Mouse (Mus musculus) CH12.LX (cell line): ENCODE results near the gene Wnt9b. TPM values are rescaled to one million over a fixed set of nuclear protein-coding genes. Genes with fewer than 3 reads are reported as not detected.

Experiments
- DNase-seq: peaks from one replicate; pipeline ENCODE4 v3.0.0-alpha.2; 2013; ENCODE audit errors: extremely low read depth
- H3K27ac ChIP-seq: 2 replicates; pipeline ENCODE4 v1.5.1; 2012; ENCODE audit warnings: low read depth, mild to moderate bottlenecking, control low read depth, moderate library complexity; ENCODE audit not compliant: insufficient read depth
- H3K27me3 ChIP-seq: replicated peaks from 2 replicates; pipeline ENCODE3; 2012; ENCODE audit warnings: inconsistent platforms
- H3K36me3 ChIP-seq, 2 experiments: replicated peaks in 1 of 2; 2 replicates each; pipeline versions ENCODE3 to v1.6.1; 2012; ENCODE audit warnings: inconsistent platforms in 1 of 2, low read length in 1 of 2, mild to moderate bottlenecking in 1 of 2, mixed read lengths in 1 of 2, moderate library complexity in 1 of 2; ENCODE audit not compliant: control insufficient read depth in 1 of 2, insufficient read depth in 1 of 2
- H3K4me1 ChIP-seq, 2 experiments: 2 replicates each; pipeline ENCODE4 v1.6.1; 2012; ENCODE audit warnings: inconsistent platforms in 1 of 2, moderate library complexity in 1 of 2; ENCODE audit not compliant: insufficient read depth in 2 of 2, control insufficient read depth in 1 of 2
- H3K4me2 ChIP-seq: 2 replicates; pipeline ENCODE4 v1.6.1; 2012; ENCODE audit warnings: low read depth, mild to moderate bottlenecking, control low read depth; ENCODE audit not compliant: poor library complexity, insufficient read depth, severe bottlenecking
- H3K4me3 ChIP-seq, 3 experiments: fragments of 150-350 bp in 1 of 3; sonication (generic) in 1 of 3; replicated peaks in 1 of 3; 2 replicates each; pipeline versions ENCODE3 to v1.5.1; 2011 to 2012; ENCODE audit warnings: low read depth in 2 of 3, low read length in 2 of 3, mild to moderate bottlenecking in 2 of 3, moderate library complexity in 2 of 3, control low read depth in 1 of 3, improper control_type of control experiment in 1 of 3, inconsistent platforms in 1 of 3, mixed read lengths in 1 of 3; ENCODE audit not compliant: poor library complexity in 1 of 3
- H3K79me2 ChIP-seq: replicated peaks from 2 replicates; pipeline ENCODE4 v1.6.1; 2012; ENCODE audit warnings: mild to moderate bottlenecking, moderate library complexity; ENCODE audit not compliant: control insufficient read depth, poor library complexity, insufficient read depth, severe bottlenecking; ENCODE audit errors: extremely low read depth
- H3K9ac ChIP-seq: 2 replicates; pipeline ENCODE4 v1.6.1; 2012; ENCODE audit warnings: low read depth, mild to moderate bottlenecking, control low read depth, moderate library complexity; ENCODE audit not compliant: insufficient read depth
- H3K9me3 ChIP-seq: replicated peaks from 2 replicates; pipeline ENCODE3; 2012; ENCODE audit warnings: low read length, inconsistent platforms, mixed read lengths
- CHD1 ChIP-seq: IDR thresholded peaks from 2 replicates; pipeline ENCODE4 v1.6.1; 2012; ENCODE audit warnings: low read depth, low read length, improper control_type of control experiment, inconsistent platforms
- CHD2 ChIP-seq: IDR thresholded peaks from 2 replicates; pipeline ENCODE4 v1.6.1; 2011; ENCODE audit warnings: low read length, improper control_type of control experiment
- CTCF ChIP-seq, 2 experiments: IDR thresholded peaks in 1 of 2; conservative IDR thresholded peaks in 1 of 2; 2 replicates each; pipeline ENCODE4 v1.5.1; 2011 to 2012; ENCODE audit warnings: low read depth in 2 of 2, low read length in 2 of 2, improper control_type of control experiment in 1 of 2, inconsistent platforms in 1 of 2, mild to moderate bottlenecking in 1 of 2, moderate library complexity in 1 of 2
- E2F4 ChIP-seq: IDR thresholded peaks from 2 replicates; pipeline ENCODE4 v1.6.1; 2011; ENCODE audit warnings: low read depth, low read length, improper control_type of control experiment; ENCODE audit not compliant: insufficient replicate concordance
- ELF1 ChIP-seq: IDR thresholded peaks from 2 replicates; pipeline ENCODE4 v1.6.1; 2014; ENCODE audit warnings: low read depth, mild to moderate bottlenecking, inconsistent platforms, low read length, improper control_type of control experiment
- IRF4 ChIP-seq: IDR thresholded peaks from 2 replicates; pipeline ENCODE4 v1.6.1; 2014; ENCODE audit warnings: low read depth, mild to moderate bottlenecking, inconsistent platforms, low read length, improper control_type of control experiment
- KAT2A ChIP-seq: IDR thresholded peaks from 2 replicates; pipeline ENCODE4 v1.6.1; 2012; ENCODE audit warnings: low read length, improper control_type of control experiment, inconsistent platforms; ENCODE audit not compliant: insufficient replicate concordance
- MAFK ChIP-seq: IDR thresholded peaks from 2 replicates; pipeline ENCODE4 v1.6.1; 2011; ENCODE audit warnings: low read length, improper control_type of control experiment; ENCODE audit not compliant: insufficient replicate concordance
- MEF2A ChIP-seq: IDR thresholded peaks from 2 replicates; pipeline ENCODE4 v1.6.1; 2014; ENCODE audit warnings: low read depth, mild to moderate bottlenecking, inconsistent platforms, low read length, improper control_type of control experiment, borderline replicate concordance
- MXI1 ChIP-seq: IDR thresholded peaks from 2 replicates; pipeline ENCODE4 v1.6.1; 2011; ENCODE audit warnings: mild to moderate bottlenecking, low read depth, low read length, improper control_type of control experiment
- MYC ChIP-seq: IDR thresholded peaks from 2 replicates; pipeline ENCODE4 v1.6.1; 2011; ENCODE audit warnings: low read depth, mild to moderate bottlenecking, improper control_type of control experiment, low read length
- PAX5 ChIP-seq: IDR thresholded peaks from 2 replicates; pipeline ENCODE4 v1.6.1; 2012; ENCODE audit warnings: low read length, inconsistent platforms, mixed read lengths
- POLR2A ChIP-seq: IDR thresholded peaks from 2 replicates; pipeline ENCODE4 v1.6.1; 2011; ENCODE audit warnings: low read depth, mild to moderate bottlenecking, improper control_type of control experiment, low read length
- POLR2AphosphoS2 ChIP-seq: IDR thresholded peaks from 2 replicates; pipeline ENCODE4 v1.6.1; 2011; ENCODE audit warnings: low read depth, low read length, improper control_type of control experiment
- SIN3A ChIP-seq: IDR thresholded peaks from 2 replicates; pipeline ENCODE4 v1.6.1; 2012; ENCODE audit warnings: low read length, improper control_type of control experiment, inconsistent platforms
- UBTF ChIP-seq: IDR thresholded peaks from 2 replicates; pipeline ENCODE4 v1.6.1; 2012; ENCODE audit warnings: low read depth, mild to moderate bottlenecking, inconsistent platforms, low read length, improper control_type of control experiment, moderate library complexity
- USF2 ChIP-seq: conservative IDR thresholded peaks from 2 replicates; pipeline ENCODE4 v1.6.1; 2011; ENCODE audit warnings: low read depth, low read length, improper control_type of control experiment
- ZC3H11A ChIP-seq: IDR thresholded peaks from 2 replicates; pipeline ENCODE4 v1.6.1; 2012; ENCODE audit warnings: low read depth, mild to moderate bottlenecking, inconsistent platforms, low read length, improper control_type of control experiment
- ZMIZ1 ChIP-seq: IDR thresholded peaks from 2 replicates; pipeline ENCODE4 v1.6.1; 2012; ENCODE audit warnings: low read depth, mild to moderate bottlenecking, inconsistent platforms, low read length, improper control_type of control experiment
- dilution Hi-C: fragments of 300-500 bp; cut with MboI; formaldehyde crosslinking; loops from 2 replicates; pipeline ENCODE4 v1.14.3; 2020; ENCODE audit warnings: low sequenced_read_pairs; ENCODE audit not compliant: extremely low pct_unique_long_range_greater_than_20kb, extremely low pct_ligation_motif_present
- in situ Hi-C: fragments of 300-500 bp; cut with MboI; formaldehyde crosslinking; loops from 3 replicates; pipeline ENCODE4 v1.14.3; 2019; ENCODE audit warnings: low sequenced_read_pairs, low pct_ligation_motif_present, low pct_unique_long_range_greater_than_20kb, mixed read lengths
- polyA plus RNA-seq: library from polyadenylated mRNA; unstranded; fragments of >175 nt; gene quantifications from 2 replicates; pipeline ENCODE4 v1.2.1, GENCODE M21; 2012; ENCODE audit warnings: low read depth; ENCODE audit not compliant: insufficient read length
- total RNA-seq, 2 experiments: library from RNA; depleted of rRNA; stranded (reverse); fragments of 300-350 nt in 1 of 2; fragments of >200 nt in 1 of 2; gene quantifications; 2 replicates each; pipeline ENCODE4 v1.2.3; 2012 to 2014

Gene Wnt9b
- total and polyA plus RNA-seq, 3 experiments, result not detected

DNA sequence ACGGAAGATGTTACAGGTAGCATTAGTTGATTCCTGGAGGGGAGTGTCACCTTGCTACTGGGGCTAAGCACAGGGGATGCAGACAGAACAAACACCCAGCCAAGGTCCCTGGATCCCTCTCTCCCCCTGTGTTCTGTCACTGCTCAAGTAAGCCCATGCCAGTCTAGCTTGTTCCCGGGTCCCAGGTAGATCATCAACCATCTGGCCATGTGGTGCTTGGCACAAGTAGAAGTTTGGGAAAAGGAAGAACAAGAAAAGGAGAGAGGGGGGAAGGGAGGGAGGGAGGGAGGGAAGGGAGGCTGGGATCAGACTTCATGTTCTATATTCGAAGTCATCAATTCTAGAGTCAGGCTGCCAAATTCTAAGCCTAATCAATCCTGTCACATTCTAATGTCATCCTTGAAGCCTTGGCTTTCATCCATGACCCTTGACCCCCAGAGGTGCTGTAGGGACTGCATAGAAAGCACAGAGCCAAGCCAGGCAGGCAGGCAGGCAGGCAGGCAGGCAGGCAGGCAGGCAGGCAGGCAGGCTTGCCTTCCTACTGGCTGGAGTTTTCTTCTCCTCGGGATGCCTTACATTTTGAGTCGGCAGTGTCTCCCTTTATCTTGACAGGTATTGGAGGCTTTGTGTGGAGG is 15.1 kb downstream of the Wnt9b start:
- Histone ChIP-seq H3K9ac (no peak overlapping the region), H3K27me3 (peaks cover 97% of the 10 kb centered on the region), H3K36me3 (no peaks in the 10 kb centered on the region), H3K9me3 (no peaks in the 10 kb centered on the region), H3K4me1 (peaks cover 0 to 9% of the 10 kb centered on the region in 2 experiments; a peak in 2 of 4 replicates), H3K79me2 (no peaks in the 10 kb centered on the region), H3K4me2 (no peak overlapping the region), H3K27ac (no peak overlapping the region), H3K4me3 (no peak overlapping the region)
- no peak for TF ChIP-seq POLR2AphosphoS2
- TF ChIP-seq ZC3H11A, result no peak
- in situ Hi-C loops, result no loop called here
- dilution Hi-C loops, result no loop called here
- DNase-seq, result no peak

DNA sequence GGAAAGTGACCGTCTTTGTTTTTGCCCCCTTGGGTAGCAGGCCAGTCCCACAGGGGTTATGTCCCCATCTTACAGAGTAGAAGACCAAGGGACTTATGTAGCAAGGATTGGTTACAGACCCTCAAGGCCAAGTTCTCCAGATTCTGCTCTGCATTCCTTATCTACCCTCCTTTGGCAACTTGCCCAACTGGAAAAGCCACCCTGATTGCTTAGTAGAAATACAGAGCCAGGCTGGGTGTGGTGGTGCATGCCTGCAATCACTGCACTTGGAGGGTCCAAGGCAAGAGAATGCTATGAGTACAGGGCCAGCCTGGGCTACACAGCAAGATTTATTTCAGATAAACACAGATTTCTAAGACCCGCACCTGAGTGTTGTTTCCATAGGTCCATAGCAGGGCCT is 15.7 kb downstream of the Wnt9b start:
- no peak for TF ChIP-seq CTCF (conservative IDR thresholded peaks at IDR 0.05 in 1 of 2, IDR thresholded peaks at IDR 0.05 in 1 of 2; ENCODE audit: low read depth in 2 of 2, low read length in 2 of 2)
- no peak for TF ChIP-seq MYC
- TF ChIP-seq MXI1, result no peak
- TF ChIP-seq CHD1, result no peak
- TF ChIP-seq USF2, result no peak
- no peak for TF ChIP-seq MEF2A
- in situ Hi-C loops (no loop called here), dilution Hi-C loops (no loop called here)
- Histone ChIP-seq H3K79me2 (no peaks in the 10 kb centered on the region), H3K4me1 (peaks cover 0 to 7% of the 10 kb centered on the region in 2 experiments; a peak in 2 of 4 replicates), H3K4me2 (no peak overlapping the region), H3K9ac (no peak overlapping the region), H3K27ac (no peak overlapping the region), H3K4me3 (no peak overlapping the region), H3K27me3 (peaks cover 97% of the 10 kb centered on the region), H3K9me3 (no peaks in the 10 kb centered on the region), H3K36me3 (no peaks in the 10 kb centered on the region)
- DNase-seq, result no peak

DNA sequence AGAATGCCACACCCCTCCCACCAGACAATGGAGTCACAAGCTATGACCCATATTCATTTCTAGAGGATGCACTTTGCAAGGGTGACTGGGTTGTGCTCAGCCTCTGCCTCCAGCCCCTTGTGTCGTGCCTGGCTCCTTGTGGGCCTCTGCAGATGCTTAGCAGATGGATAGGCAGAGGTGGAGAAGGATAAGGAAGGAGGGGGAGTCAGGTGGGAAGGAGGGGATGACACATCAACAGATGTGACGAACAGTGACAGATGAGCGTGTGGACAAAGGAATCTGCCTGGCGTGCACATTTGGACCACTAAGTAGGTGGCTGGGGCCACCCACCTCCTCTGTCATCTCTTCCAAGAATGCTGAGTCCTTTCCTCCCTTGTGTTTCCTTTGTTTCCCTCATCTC is 16.6 kb downstream of the Wnt9b start:
- in situ Hi-C loops (no loop called here), dilution Hi-C loops (no loop called here)
- H3K9me3 ChIP-seq, result no peaks in the 10 kb centered on the region
- no peak for TF ChIP-seq CHD1
- no peak for TF ChIP-seq CTCF (conservative IDR thresholded peaks at IDR 0.05 in 1 of 2, IDR thresholded peaks at IDR 0.05 in 1 of 2; ENCODE audit: low read depth in 2 of 2, low read length in 2 of 2)
- TF ChIP-seq KAT2A, result no peak
- no peak for TF ChIP-seq PAX5
- no peak for TF ChIP-seq ZMIZ1
- no peak for TF ChIP-seq UBTF
- TF ChIP-seq SIN3A, result no peak
- TF ChIP-seq IRF4, result no peak
- no peak for TF ChIP-seq POLR2A
- no peak for TF ChIP-seq CHD2
- no peak for TF ChIP-seq ELF1
- no peak for TF ChIP-seq POLR2AphosphoS2
- no peak for TF ChIP-seq MAFK
- TF ChIP-seq MEF2A, result no peak
- TF ChIP-seq E2F4, result no peak
- no peak overlapping the region for H3K27ac ChIP-seq
- H3K4me1 ChIP-seq, result peaks cover 0 to 3% of the 10 kb centered on the region in 2 experiments; a peak in 1 of 4 replicates
- H3K36me3 ChIP-seq, result no peaks in the 10 kb centered on the region
- DNase-seq, result no peak
- no peaks in the 10 kb centered on the region for H3K79me2 ChIP-seq
- H3K4me2 ChIP-seq, result no peak overlapping the region
- H3K27me3 ChIP-seq, result peaks cover 96% of the 10 kb centered on the region
- H3K4me3 ChIP-seq, result no peak overlapping the region
- no peak overlapping the region for H3K9ac ChIP-seq
